19 mouse cellular contexts compared by ENCODE assay signal in the genomic region with DNA sequence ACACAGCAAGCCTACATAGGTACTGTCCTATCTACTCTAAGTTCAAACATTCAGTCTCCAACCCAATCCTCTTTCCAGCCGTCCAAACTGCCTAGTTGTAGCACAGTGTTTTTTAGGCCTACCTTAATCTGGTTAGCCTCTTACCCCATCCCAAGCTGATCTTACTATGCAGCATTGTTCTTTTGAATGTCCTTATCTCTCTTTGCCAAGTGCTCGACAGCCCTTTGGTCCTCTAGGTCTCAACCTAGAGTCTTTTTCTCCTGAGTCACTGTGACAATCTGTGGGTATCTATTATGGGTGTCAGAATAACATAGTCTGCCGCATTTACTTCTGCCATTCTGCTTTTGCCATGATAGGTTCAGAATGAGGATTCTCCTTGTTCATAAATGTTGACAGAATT.
DNase-seq lines count a peak whose midpoint lies in the region; ATAC-seq lines count a peak whose summit lies in the region.
"Had no signal": no experiment of that assay in that cellular context is flagged by ENCODE, and none has a peak within 500 bp of the region (broad histone marks: within the 10 kb centered on the region; RNA-seq: fewer than 3 reads in every experiment).

No protein-coding gene starts in this region.

- peak; percentile 68 for ATAC-seq in megakaryocyte progenitor cell, adult 5-6 weeks (replicated peaks; ENCODE audit: poor library complexity)
- peak; percentile 76 for ATAC-seq in megakaryocyte-erythroid progenitor cell, adult 5-6 weeks (replicated peaks; ENCODE audit: low FRiP score, low TSS enrichment, poor library complexity, severe bottlenecking)
- ATAC-seq in kidney, embryonic 16.5 days (ENCODE audit: low FRiP score, low TSS enrichment): no peak
- ATAC-seq: activated CD4-positive, CD25-positive, alpha-beta regulatory T cell, adult 4 months; CD4-positive, CD25-positive, alpha-beta regulatory T cell, adult 4 months; Patski had no signal

- no peaks in the 10 kb centered on the region for H3K27me3 ChIP-seq in kidney, embryonic 16.5 days (ENCODE audit: insufficient read depth, low read length)
- H3K27me3 ChIP-seq: CH12.LX, Patski had no signal

- no peak for DNase-seq in thymus, adult 18-20 months
- DNase-seq: adrenal gland, adult 2 months; adrenal gland, adult 8-10 months; adrenal gland, postnatal 10 days; adrenal gland, postnatal 14 days; adrenal gland, postnatal 25 days; adrenal gland, postnatal 36 days; B cell, adult 2 months; cerebellum, adult 11 months; cerebellum, adult 11-12 months; cerebellum, adult 18-20 months had no signal

- no peaks in the 10 kb centered on the region for H3K9me3 ChIP-seq in kidney, embryonic 16.5 days (ENCODE audit: low read length)

- no peak overlapping the region for H3K4me2 ChIP-seq in kidney, embryonic 16.5 days (replicated peaks; ENCODE audit: low read depth, low read length)

- no peaks in the 10 kb centered on the region for H3K36me3 ChIP-seq in kidney, embryonic 16.5 days (ENCODE audit: insufficient read depth, low read length)
- H3K36me3 ChIP-seq: G1E had no signal

- no peak overlapping the region for H3K27ac ChIP-seq in kidney, embryonic 16.5 days (ENCODE audit: low read length)

- no peak overlapping the region for H3K9ac ChIP-seq in kidney, embryonic 16.5 days (replicated peaks; ENCODE audit: low read length)

- 0 out of 2 replicates have a peak, but pooled peaks cover 2% of the 10 kb centered on the region for H3K4me1 ChIP-seq in kidney, embryonic 16.5 days (ENCODE audit: insufficient read depth, low read length)

- H3K4me3 ChIP-seq in kidney, embryonic 16.5 days (ENCODE audit: low read length): no peak overlapping the region

- WGBS in kidney, embryonic 16.5 days: 89% methylated on average over 3 of the region's 3 CpGs
